Mouse (Mus musculus) left cerebral cortex, postnatal 36 days (tissue): ENCODE results near the gene Crk. TPM values are rescaled to one million over a fixed set of nuclear protein-coding genes. Genes with fewer than 3 reads are reported as not detected.
"Not testable (repeated sequence)": the region's sequence is repeated elsewhere in the genome, so short reads cannot be mapped to it uniquely, and the experiment has no call there.

Experiments used
- DNase-seq, 2 experiments: peaks; one replicate each; pipeline ENCODE4 v3.0.0; 2021 to 2022; ENCODE audit warnings: low spot score in 2 of 2, mixed read lengths in 1 of 2
- intact Hi-C: fragments of 180-260 bp; cut with DNase I; formaldehyde crosslinking; loops from one replicate; pipeline ENCODE4 v1.15.1; 2025
- total RNA-seq, 2 experiments: library from RNA; stranded (reverse); gene quantifications; 2 replicates each; pipeline ENCODE4 v1.2.3; 2021

Crk gene
- total RNA-seq, 2 experiments from 2014 or later, result 130 to 133 TPM

DNA sequence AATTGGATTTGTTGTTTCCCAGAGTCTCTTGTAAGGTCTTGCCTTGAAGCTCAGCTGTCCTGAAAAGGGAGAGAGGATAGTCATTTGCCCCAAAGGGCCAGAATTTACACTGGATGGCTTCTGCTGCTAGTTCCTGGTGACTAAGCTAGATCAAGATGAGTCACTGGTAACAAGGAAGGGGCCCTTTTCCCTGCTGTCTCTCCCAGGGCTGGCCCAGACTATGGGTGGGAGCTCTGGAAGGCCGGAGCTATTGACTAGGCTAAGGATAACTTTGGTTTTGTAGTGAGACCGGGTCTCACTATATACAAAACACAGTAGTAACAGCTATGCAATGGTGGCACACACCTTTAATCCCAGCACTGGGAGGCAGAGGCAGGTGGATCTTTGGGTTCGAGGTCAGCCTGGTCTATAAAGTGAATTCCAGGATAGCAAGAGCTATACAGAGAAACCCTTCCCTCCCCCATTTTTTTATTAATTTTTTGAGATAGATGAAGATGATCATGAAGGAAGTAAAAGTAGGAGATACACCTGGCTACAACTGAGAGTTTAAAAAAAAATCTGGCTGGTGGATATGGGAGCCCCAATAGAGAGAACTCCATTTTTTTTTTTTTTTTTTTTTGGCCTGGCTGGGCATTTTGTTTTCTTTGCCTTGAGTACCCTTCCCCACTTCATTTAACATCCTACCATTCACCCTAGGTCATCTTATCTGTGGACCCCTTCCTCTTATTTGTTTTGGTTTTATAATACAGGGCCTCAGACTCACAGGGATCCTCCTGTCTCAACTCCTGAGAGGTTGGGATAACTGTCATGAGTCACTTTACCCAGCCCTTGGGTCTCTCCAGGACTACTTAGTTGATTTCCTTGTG is 945 bp upstream of the Crk start:
- no peak for DNase-seq
- intact Hi-C loops, result loop anchor here (5.0 kb wide), 1 partner anchor 46 kb away; the partner anchor contains the start of gene Inpp5k

DNA sequence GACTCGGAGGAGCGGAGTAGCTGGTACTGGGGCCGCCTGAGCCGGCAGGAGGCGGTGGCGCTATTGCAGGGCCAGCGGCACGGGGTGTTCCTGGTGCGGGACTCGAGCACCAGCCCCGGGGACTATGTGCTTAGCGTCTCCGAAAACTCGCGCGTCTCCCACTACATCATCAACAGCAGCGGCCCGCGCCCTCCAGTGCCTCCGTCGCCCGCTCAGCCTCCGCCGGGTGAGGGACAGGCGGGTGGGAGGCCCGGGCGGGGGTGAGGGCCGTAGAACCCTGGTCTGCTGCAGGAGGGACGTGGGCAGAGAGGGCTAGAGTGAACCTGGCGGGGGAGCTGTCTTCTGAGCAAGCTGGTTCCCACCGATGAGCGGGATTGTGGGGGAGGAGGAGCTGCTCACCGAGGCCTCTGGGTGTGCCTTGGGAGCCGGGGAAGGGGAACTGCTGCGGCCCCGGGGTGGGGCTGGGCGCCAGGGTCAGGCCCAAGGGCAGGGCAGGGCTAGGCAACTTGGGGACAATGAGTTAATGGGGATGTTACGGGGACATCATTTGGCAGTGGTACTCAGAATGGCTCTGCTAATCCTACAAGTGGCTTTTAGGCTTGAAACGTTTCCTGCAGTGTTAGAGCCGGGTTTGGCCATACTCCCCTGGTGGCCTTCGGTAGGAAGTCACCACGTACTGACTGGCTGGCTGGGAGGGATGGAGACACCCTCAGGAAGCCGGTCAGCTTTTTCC is 546 bp downstream of the Crk start:
- intact Hi-C loops, result loop anchor here (5.0 kb wide), 1 partner anchor 47 kb away; the partner anchor contains the start of gene Inpp5k
- DNase-seq, result peak in 1 of 2 experiments; percentile 64

DNA sequence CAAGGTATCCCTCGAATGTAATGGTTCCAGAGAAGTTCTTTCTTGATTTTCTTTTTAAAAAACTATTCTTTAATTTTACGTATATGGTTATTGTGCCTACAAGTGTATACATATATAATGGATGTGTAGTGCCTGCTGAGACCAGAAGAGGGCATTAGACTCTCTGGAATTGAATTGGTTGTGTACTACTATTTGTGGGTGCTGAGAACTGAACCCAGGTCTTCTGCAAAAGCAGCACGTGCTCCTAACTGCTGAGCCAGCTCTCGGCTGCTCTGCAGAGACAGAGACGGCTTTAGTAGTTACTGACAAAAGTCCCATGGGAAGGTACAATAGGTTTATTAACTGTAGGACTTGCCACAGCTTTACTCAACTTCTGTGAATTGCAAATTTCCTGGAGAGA is 5.4 kb downstream of the Crk start:
- intact Hi-C loops, result no loop called here
- DNase-seq, result no peak

DNA sequence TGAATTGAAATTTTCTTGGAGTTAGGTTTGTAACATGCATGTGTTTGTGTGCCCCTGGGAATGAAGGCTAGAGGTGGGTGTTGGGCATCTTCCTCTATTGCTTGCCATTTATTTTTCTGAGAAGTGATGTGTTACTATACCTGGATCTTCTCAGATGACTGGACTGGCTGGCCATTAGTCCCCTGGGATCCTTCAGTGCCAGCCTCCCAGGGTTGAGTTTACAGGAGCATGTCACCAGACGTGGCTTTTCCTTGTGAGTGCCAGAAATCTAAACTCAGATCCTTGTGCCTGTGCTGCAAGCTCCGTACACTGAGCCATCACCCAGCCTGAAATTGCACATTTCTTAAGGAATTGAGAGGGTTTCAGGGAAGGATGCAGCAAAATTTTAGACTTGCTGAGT is 5.9 kb downstream of the Crk start:
- DNase-seq, result no peak
- intact Hi-C loops, result no loop called here

DNA sequence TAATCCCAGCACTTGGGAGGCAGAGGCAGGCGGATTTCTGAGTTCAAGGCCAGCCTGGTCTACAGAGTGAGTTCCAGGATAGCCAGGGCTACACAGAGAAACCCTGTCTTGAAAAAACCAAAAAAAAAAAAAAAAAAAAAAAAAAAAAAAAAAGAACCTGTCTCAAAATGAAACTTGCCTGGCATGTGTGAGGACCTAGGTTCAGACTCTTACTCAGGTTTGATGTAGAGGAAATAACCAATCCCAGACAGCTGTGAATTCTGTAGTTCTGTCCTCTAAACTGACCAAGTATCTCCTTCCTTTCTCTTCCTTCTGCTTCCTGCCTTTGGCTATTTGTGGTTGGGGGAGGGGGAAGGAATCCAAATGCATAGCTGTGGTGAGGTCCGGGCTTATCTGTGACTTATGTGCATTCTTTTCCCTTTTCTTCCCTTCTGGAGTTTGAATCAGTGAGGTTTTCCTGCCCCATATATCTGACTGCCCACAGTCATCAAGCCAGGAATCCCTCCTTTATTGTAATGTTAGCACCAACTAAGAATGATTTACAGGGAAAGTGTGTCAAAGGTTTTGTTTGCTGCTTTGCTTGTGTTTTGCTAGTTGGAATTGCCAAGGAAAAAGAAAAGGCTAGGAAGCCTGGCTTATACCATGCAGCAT is 8.4 kb downstream of the Crk start:
- intact Hi-C loops, result no loop called here
- no peak for DNase-seq

DNA sequence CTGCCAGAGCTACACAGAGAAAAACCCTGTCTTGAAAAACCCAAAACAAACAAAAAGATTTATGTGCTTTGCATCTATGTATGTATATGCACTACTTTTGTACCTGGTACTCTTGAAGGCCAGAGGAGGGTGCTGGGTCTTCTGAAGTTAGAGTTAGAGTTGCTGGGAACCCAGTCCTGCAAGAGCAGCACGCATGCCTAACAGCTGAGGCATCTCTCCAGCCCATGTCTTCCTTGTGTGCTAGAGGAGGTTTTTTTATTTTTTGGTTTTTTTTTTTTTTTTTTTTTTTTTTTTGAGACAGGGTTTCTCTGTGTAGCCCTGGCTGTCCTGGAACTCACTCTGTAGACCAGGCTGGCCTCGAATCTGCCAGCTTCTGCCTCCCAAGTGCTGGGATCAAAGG is 9.1 kb downstream of the Crk start:
- intact Hi-C loops, result no loop called here
- DNase-seq, result no peak

DNA sequence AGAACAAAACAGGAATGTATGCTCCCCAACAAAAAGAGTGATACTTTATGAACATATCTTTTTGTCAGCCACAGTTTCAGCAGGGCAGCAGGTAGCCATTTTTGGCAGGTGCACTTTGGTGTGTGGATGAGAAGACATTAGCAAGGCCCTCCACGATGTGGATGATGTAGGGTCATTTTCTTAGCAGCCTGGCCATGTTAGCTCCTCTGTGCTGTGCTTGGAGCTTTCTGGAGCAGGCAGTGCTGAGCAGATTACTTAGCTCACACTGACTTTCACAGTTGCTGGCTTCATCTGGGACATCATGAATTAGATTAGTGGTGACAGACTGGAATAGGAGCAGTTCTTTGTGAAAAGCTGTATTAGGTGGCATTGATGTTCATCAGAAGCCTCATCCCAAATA is 10.9 kb downstream of the Crk start:
- no peak for DNase-seq
- intact Hi-C loops, result no loop called here

DNA sequence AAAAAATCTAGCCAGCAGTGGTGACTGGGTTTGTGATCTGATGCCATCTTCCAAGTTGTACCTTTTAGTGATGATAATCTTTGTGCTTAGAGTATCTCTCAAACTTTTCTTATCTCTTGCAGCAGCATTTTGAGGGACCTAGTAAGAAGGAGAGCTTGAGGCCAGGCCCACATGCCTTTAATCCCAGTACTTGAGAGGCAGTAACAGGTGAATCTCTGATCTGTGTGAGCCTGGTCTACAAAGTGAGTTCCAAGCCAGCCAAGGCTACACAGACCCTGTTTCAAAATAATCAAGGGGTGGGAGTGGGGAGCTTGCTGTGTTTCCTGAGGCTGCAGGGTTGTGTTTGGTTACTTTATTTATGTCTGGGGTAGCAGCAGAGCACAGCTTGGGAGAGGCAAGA is 12.0 kb downstream of the Crk start:
- intact Hi-C loops, result no loop called here
- DNase-seq, result no peak

DNA sequence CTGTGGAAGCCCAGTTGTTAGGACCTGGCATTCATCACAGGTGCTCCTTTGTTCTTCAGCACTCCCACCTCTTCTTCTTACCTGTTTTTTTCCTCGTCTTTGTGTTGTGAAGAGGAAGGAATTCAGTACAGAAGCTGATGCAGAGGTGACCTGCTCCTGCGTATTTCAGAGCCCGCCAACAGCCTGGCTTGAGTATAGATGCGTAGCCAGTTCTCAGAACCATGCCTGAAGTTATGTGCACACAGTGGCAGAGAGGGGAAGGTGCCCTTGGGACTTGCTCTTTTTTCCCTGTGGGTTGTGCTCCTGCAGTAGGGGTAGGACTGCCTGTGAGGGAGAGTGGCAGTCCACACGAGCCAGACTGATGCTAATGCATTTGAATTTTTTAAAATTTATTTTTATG is 14.5 kb downstream of the Crk start:
- intact Hi-C loops, result no loop called here
- no peak for DNase-seq

DNA sequence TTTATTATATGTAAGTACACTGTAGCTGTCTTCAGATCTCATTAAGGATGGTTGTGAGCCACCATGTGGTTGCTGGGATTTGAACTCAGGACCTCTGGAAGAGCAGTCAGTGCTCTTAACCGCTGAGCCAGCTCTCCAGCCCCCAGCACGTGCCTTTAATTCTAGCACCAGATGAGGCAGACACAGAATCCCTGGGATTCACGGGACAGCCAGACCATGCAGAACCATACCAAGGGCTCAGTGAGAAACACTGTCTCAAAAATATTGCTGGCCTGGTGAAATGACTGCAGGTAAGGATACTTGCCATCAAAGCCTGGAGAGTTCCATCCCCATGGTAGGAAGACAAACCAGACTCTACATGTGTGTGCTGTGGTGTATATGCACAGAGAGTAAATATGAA is 18.4 kb downstream of the Crk start:
- DNase-seq, intact Hi-C loops: not testable (repeated sequence)

DNA sequence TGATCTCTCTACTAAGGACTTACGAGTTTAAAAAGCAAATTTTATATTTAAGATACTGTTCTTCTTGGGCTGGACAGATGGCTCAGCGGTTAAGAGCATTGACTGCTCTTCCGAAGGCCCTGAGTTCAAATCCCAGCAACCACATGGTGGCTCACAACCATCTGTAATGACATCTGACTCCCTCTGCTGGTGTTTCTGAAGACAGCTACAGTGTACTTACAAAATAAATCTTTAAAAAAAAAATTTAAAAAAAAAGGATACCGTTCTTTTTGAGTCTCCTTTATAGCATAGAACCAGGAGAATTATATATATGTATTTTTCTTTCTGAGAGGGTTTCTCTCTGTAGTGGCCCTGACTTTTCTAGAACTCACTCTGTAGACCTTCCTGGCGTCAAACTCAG is 21.5 kb downstream of the Crk start:
- no peak for DNase-seq
- intact Hi-C loops, result no loop called here

DNA sequence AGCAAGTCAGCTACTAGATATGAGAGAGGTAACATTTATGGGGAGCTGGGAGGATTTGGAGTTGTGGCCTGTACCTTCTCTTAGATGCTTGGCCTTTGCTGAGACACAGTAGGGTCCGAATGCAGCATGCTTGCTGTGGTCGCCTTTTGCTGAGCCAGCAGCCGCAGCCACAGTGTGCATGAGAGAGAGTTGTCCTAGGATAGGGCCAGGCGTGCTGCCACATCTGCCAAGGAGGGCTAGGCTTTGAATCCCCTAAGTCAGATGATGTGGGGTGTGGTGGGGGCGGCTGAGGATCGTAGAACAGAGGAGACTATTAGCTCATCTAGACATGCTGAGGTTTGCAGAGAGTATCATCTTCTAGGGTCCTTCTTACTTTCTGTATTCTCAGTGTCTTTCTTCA is 23.7 kb downstream of the Crk start:
- no peak for DNase-seq
- intact Hi-C loops, result no loop called here

DNA sequence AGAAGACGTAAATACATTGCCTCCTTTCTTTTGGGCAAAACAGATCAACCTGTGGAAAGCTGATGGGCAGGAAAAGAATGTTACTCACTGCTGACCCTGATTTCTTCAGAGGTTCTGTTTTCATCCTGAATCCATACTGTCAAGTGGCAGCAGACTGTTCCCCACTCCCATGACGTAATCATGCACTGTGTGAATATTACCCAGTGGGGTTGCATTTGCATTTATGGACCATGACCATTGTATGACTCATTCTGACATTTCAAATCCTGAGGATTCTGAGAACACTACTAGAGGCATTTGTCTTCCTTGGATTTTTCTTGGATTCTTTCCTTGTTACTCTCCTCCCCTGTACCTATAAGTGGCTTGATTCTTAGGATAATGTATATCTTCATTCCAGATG is 24.7 kb downstream of the Crk start:
- intact Hi-C loops, result no loop called here
- DNase-seq, result no peak

DNA sequence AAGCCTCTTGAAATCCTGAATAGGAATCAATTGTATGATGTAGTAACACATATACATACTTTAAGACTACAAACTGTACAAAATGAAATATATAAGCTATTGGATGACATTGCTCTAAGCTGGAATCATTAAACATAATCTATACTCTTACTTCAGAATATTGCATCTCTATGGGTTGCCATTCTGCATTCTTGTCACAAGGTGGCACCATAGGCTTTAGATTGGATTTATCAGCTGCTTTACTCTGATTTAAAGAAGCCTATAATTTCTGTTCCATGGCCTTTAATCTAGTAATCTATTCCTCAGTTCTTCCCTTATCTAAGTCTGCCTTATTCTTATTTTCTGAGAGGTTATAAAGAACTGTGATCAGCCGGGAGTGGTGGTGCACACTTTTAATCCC is 34.9 kb downstream of the Crk start:
- no peak for DNase-seq
- intact Hi-C loops, result no loop called here

DNA sequence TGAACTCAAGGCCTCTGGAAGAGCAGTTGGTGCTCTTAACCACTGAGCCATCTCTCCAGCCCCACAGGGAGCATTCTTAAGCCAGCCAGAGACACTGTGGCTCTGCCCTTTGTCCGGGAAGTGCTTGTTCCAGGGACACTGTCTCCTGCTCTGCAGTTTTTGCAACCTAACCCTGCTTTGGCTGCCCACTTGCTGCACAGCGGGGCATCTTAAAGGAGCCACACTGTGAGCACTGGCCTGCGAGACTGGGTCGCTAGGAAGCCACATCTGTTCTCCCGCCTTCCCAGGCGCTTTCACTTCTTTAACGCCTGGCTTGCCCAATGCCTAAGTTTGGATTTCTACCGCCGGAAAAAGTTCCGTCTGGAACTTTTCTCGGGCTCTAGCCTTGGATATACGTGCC is 36.5 kb downstream of the Crk start:
- no peak for DNase-seq
- intact Hi-C loops, result no loop called here

DNA sequence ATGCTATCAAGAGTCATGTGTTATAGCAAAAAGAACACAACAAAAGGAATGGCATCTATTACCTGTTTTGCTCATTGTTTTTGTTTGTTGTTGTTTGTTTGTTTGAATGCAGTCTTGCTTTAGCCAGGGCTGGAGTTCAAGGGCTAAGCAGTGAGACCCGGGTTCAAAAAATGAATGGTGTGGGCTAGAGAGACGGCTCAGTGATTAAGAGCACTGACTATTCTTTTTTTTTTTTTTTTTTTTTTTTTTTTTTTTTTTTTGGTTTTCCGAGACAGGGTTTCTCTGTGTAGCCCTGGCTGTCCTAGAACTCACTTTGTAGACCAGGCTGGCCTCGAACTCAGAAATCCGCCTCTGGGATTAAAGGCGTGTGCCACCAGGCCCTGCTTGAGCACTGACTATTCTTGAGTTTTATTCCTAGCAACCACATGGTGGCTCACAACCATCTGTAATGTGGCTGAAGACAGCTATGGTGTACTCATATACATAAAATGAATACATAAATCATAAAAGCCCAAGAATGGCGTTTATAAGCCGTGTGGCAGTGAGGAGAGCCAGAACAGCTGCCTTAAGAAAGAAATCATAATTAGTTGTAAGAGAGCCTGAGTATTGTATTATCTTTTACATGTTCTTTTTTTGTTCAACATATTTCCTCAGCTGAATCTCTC is 37.7 kb downstream of the Crk start:
- intact Hi-C loops, result no loop called here
- no peak for DNase-seq

DNA sequence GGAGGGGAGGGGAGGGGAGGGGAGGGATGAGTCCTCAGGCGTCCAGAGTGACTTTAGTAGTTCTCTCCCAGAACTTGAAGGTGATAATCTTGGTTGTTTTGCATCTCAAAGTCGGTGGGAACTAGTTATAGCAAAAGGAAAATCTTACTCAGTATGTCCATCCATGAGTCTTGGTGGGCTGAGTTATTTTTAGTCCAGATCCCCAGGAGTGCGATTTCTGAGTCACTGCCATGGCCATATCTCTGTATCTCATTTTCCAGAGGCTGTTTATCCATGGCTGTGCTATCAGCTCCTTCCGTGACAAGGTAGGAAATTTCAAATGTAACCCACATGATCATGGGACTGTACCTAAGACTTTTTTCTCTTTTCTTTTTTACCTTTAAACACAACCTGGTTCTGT is 43.3 kb downstream of the Crk start:
- no peak for DNase-seq
- intact Hi-C loops, result no loop called here

DNA sequence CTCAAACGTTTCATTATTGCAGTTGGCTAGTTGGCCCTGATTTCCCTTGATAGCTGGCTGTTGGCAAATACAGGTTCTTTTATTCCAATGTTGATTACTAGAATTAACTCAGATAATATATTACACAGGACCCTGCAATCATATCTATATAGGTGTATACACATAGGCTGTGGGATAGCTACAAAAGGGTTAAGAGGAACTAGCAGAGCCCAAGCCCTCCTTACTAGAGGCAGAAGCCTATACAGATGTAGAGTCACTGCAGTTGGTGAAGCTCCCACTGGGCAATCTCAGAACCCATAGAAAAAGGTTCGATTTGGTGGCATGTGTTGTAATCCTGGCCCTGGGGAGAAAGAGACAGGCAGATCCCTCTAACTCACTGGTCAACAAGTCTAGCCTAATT is 48.1 kb downstream of the Crk start:
- DNase-seq, result no peak
- intact Hi-C loops, result no loop called here

DNA sequence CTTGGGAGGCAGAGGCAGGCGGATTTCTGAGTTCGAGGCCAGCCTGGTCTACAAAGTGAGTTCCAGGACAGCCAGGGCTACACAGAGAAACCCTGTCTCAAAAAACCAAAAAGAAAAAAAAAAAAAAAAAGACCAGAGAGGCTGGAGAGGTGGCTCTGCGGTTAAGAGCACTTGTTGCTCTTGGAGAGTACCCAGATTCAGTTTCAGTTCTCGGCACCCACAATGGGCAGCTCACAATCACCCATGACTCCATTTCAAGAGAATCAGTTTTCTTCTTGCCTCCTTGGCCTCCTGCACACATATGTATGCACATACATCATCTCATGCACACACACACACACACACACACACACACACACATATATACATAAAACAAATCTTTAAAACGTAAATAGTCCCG is 48.6 kb downstream of the Crk start:
- intact Hi-C loops, DNase-seq: not testable (repeated sequence)
